Mouse (Mus musculus) kidney, embryonic 16.5 days (tissue): ENCODE results near the gene Ovol1. TPM values are rescaled to one million over a fixed set of nuclear protein-coding genes. Genes with fewer than 3 reads are reported as not detected.
A peak's percentile ranks its signal among the peaks of the same experiment; 100 is the strongest.

ENCODE experiments used
- ATAC-seq: fragments of 200-750 bp; cut with Nextera tagmentation; 2 replicates; pipeline ENCODE4 v1.8.0; 2017; ENCODE audit warnings: moderate TSS enrichment; ENCODE audit not compliant: low FRiP score, low TSS enrichment
- H3K27ac ChIP-seq: fragments of 300-500 bp; sonication (generic); 2 replicates; pipeline ENCODE4 v1.5.1; 2014; ENCODE audit warnings: low read length
- H3K27me3 ChIP-seq: fragments of 300-500 bp; sonication (generic); 2 replicates; pipeline ENCODE4 v1.6.1; 2014; ENCODE audit warnings: low read length, control low read depth, mixed read lengths; ENCODE audit not compliant: insufficient read depth
- H3K36me3 ChIP-seq: fragments of 300-500 bp; sonication (generic); 2 replicates; pipeline ENCODE4 v1.6.1; 2014; ENCODE audit warnings: low read length, control low read depth, mixed read lengths; ENCODE audit not compliant: insufficient read depth
- H3K4me1 ChIP-seq: fragments of 300-500 bp; sonication (generic); 2 replicates; pipeline ENCODE4 v1.6.1; 2014; ENCODE audit warnings: low read length, control low read depth, mixed read lengths; ENCODE audit not compliant: insufficient read depth
- H3K4me2 ChIP-seq: fragments of 300-500 bp; sonication (generic); replicated peaks from 2 replicates; pipeline ENCODE4 v1.6.1; 2014; ENCODE audit warnings: low read depth, low read length
- H3K4me3 ChIP-seq: fragments of 300-500 bp; sonication (generic); 2 replicates; pipeline ENCODE4 v1.5.1; 2014; ENCODE audit warnings: mild to moderate bottlenecking, low read length
- H3K9ac ChIP-seq: fragments of 300-500 bp; sonication (generic); replicated peaks from 2 replicates; pipeline ENCODE4 v1.6.1; 2014; ENCODE audit warnings: low read length
- H3K9me3 ChIP-seq: fragments of 300-500 bp; sonication (generic); 2 replicates; pipeline ENCODE4 v1.6.1; 2016; ENCODE audit warnings: low read length, control low read depth
- WGBS: fragments of 180-500 bp; shearing (Covaris S2); extraction: QIAGEN DNeasy Blood & Tissue Kit; methylation state at CpG from one replicate; pipeline ENCODE4 v1.1.7; 2014; 5-methylcytosine and 5-hydroxymethylcytosine counted together
- polyA plus RNA-seq: library from polyadenylated mRNA; unstranded; fragments of >200 nt; fragmentation: Nextera tagmentation; extraction: Ambion mirVana; gene quantifications from 2 replicates; pipeline ENCODE4 v1.2.1, GENCODE M21; 2015

The Ovol1 gene
- polyA plus RNA-seq, 1 experiment from 2014 or later = 17.2 TPM

GRCm38 (mm10) chr19:5559229-5559628 is 1.2 kb downstream of the Ovol1 start:
- Histone ChIP-seq H3K27ac (peak overlapping the region; percentile 94), H3K9ac (peak overlapping the region; percentile 69), H3K27me3 (peaks cover 34% of the 10 kb centered on the region), H3K36me3 (no peaks in the 10 kb centered on the region), H3K4me3 (peak overlapping the region; percentile 55), H3K9me3 (no peaks in the 10 kb centered on the region), H3K4me1 (peaks cover 53% of the 10 kb centered on the region), H3K4me2 (peak overlapping the region; percentile 66)
- whole genome bisulfite sequencing = 9% methylated on average over 8 of the region's 8 CpGs
- ATAC-seq = no peak

GRCm38 (mm10) chr19:5558770-5559169 is 1.7 kb downstream of the Ovol1 start:
- H3K4me2 ChIP-seq = peak overlapping the region; percentile 66
- 34% methylated on average over 8 of the region's 8 CpGs for WGBS
- no peak for ATAC-seq
- peak overlapping the region; percentile 55 for H3K4me3 ChIP-seq
- peak overlapping the region; percentile 69 for H3K9ac ChIP-seq
- H3K36me3 ChIP-seq = no peaks in the 10 kb centered on the region
- H3K27me3 ChIP-seq = peaks cover 34% of the 10 kb centered on the region
- H3K27ac ChIP-seq = peak overlapping the region; percentile 94
- peaks cover 57% of the 10 kb centered on the region for H3K4me1 ChIP-seq
- H3K9me3 ChIP-seq = no peaks in the 10 kb centered on the region

GRCm38 (mm10) chr19:5558169-5558568 is 2.3 kb downstream of the Ovol1 start:
- WGBS = 21% methylated on average over 7 of the region's 7 CpGs
- H3K27me3 ChIP-seq = peaks cover 34% of the 10 kb centered on the region
- ATAC-seq = peak; percentile 69
- peak overlapping the region; percentile 66 for H3K4me2 ChIP-seq
- H3K36me3 ChIP-seq = no peaks in the 10 kb centered on the region
- peak overlapping the region; percentile 94 for H3K27ac ChIP-seq
- H3K4me1 ChIP-seq = peaks cover 63% of the 10 kb centered on the region
- peak overlapping the region; percentile 55 for H3K9ac ChIP-seq
- peak overlapping the region; percentile 55 for H3K4me3 ChIP-seq
- H3K9me3 ChIP-seq = no peaks in the 10 kb centered on the region

GRCm38 (mm10) chr19:5554212-5554611 is 6.2 kb downstream of the Ovol1 start:
- Histone ChIP-seq H3K4me1 (peaks cover 41% of the 10 kb centered on the region), H3K4me2 (no peak overlapping the region), H3K9ac (no peak overlapping the region)

GRCm38 (mm10) chr19:5553802-5554201 is 6.6 kb downstream of the Ovol1 start:
- peaks cover 37% of the 10 kb centered on the region for H3K4me1 ChIP-seq
- H3K9ac ChIP-seq = 0 out of 2 replicates have a peak overlapping the region, but pooled peaks have one; percentile 5
- no peak overlapping the region for H3K27ac ChIP-seq
- 46% methylated on average over 8 of the region's 8 CpGs for WGBS
- H3K36me3 ChIP-seq = peaks cover 21% of the 10 kb centered on the region
- ATAC-seq = no peak
- H3K9me3 ChIP-seq = no peaks in the 10 kb centered on the region
- peaks cover 9% of the 10 kb centered on the region for H3K27me3 ChIP-seq
- no peak overlapping the region for H3K4me3 ChIP-seq
- no peak overlapping the region for H3K4me2 ChIP-seq

More at GRCm38 (mm10) chr19:5554212-5554611, 6.2 kb downstream of the Ovol1 start:
- H3K9me3 ChIP-seq = no peaks in the 10 kb centered on the region
- peaks cover 21% of the 10 kb centered on the region for H3K36me3 ChIP-seq
- H3K4me3 ChIP-seq = no peak overlapping the region
- peaks cover 14% of the 10 kb centered on the region for H3K27me3 ChIP-seq
- H3K27ac ChIP-seq = no peak overlapping the region
- WGBS = 68% methylated on average over 14 of the region's 14 CpGs
- ATAC-seq = 0 out of 2 replicates have a peak, but pooled peaks have one; percentile 46

GRCm38 (mm10) chr19:5547471-5548056 is 12.9 kb downstream of the Ovol1 start:
- Histone ChIP-seq H3K36me3 (peaks cover 21% of the 10 kb centered on the region), H3K9me3 (no peaks in the 10 kb centered on the region), H3K4me1 (peaks cover 3% of the 10 kb centered on the region; the same call in 1 of the 2 replicates), H3K27ac (no peak overlapping the region), H3K9ac (no peak overlapping the region), H3K4me2 (no peak overlapping the region), H3K27me3 (no peaks in the 10 kb centered on the region), H3K4me3 (no peak overlapping the region)
- 68% methylated on average over 4 of the region's 4 CpGs for WGBS
- no peak for ATAC-seq

GRCm38 (mm10) chr19:5544031-5544430 is 16.4 kb downstream of the Ovol1 start:
- H3K4me3 ChIP-seq = no peak overlapping the region
- H3K9me3 ChIP-seq = no peaks in the 10 kb centered on the region
- no peak for ATAC-seq
- H3K4me2 ChIP-seq = no peak overlapping the region
- no peaks in the 10 kb centered on the region for H3K27me3 ChIP-seq
- WGBS = 55% methylated on average over 11 of the region's 11 CpGs
- H3K9ac ChIP-seq = no peak overlapping the region
- H3K4me1 ChIP-seq = peaks cover 12% of the 10 kb centered on the region; the same call in 1 of the 2 replicates
- no peaks in the 10 kb centered on the region for H3K36me3 ChIP-seq
- no peak overlapping the region for H3K27ac ChIP-seq

- Histone ChIP-seq H3K4me1 (peaks cover 13% of the 10 kb centered on the region; the same call in 1 of the 2 replicates), H3K4me3 (no peak overlapping the region), H3K9me3 (no peaks in the 10 kb centered on the region), H3K27me3 (no peaks in the 10 kb centered on the region), H3K9ac (no peak overlapping the region), H3K27ac (no peak overlapping the region), H3K4me2 (no peak overlapping the region), H3K36me3 (no peaks in the 10 kb centered on the region)
- WGBS = 82% methylated on average over 9 of the region's 9 CpGs
- ATAC-seq = no peak
Measured at GRCm38 (mm10) chr19:5543362-5543761, 17.1 kb downstream of the Ovol1 start.

GRCm38 (mm10) chr19:5538786-5539185 is 21.7 kb downstream of the Ovol1 start:
- Histone ChIP-seq H3K4me3 (no peak overlapping the region), H3K27me3 (no peaks in the 10 kb centered on the region), H3K9me3 (no peaks in the 10 kb centered on the region), H3K4me2 (no peak overlapping the region), H3K9ac (no peak overlapping the region), H3K27ac (no peak overlapping the region), H3K4me1 (peaks cover 10% of the 10 kb centered on the region; the same call in 1 of the 2 replicates), H3K36me3 (no peaks in the 10 kb centered on the region)
- 0 out of 2 replicates have a peak, but pooled peaks have one; percentile 39 for ATAC-seq
- 44% methylated on average over 8 of the region's 8 CpGs for WGBS

GRCm38 (mm10) chr19:5532520-5532919 is 27.9 kb downstream of the Ovol1 start:
- Histone ChIP-seq H3K4me2 (no peak overlapping the region), H3K36me3 (no peaks in the 10 kb centered on the region), H3K27ac (no peak overlapping the region), H3K27me3 (no peaks in the 10 kb centered on the region), H3K9me3 (no peaks in the 10 kb centered on the region), H3K9ac (no peak overlapping the region), H3K4me1 (peaks cover 18% of the 10 kb centered on the region), H3K4me3 (no peak overlapping the region)
- 72% methylated on average over 8 of the region's 8 CpGs for WGBS
- no peak for ATAC-seq
